Mouse (Mus musculus): ENCODE measurements around the gene Rgl1. TPM values are rescaled to one million over a fixed set of nuclear protein-coding genes. Genes with fewer than 3 reads are reported as not detected.

Rgl1 gene
- 22.6 TPM for polyA plus RNA-seq (2014; fragmentation: Illumina TruSeq; extraction: RNeasy Lipid Tissue Mini Kit (QIAGEN cat#74804); ENCODE audit: low read depth, low replicate concordance)

GRCm38 (mm10) chr1:152766032-152766772 lies at the start of gene Rgl1, which contains the start of gene Arpc5:
Rgl1 (minus strand) TSS chr1:152766351.
Arpc5 (plus strand) TSS chr1:152766542.

GRCm38 (mm10) chr1:152799897-152800296 lies 33.7 kb upstream of the Rgl1 start, which contains the start of gene Ncf2:
Ncf2 (plus strand) TSS chr1:152800194.

GRCm38 (mm10) chr1:152750312-152750965 lies 15.7 kb downstream of the Rgl1 start, which contains the start of gene Apobec4:
Apobec4 (plus strand) TSS chr1:152750551.

Other genes with a start within 250 kb of the Rgl1 start
- gene Apobec4, start 15.8 kb downstream of the Rgl1 start, polyA plus RNA-seq (2014; fragmentation: Illumina TruSeq; extraction: RNeasy Lipid Tissue Mini Kit (QIAGEN cat#74804); ENCODE audit: low read depth, low replicate concordance) = 131 TPM
- 61.1 TPM for gene Arpc5, start 191 bp upstream of the Rgl1 start, polyA plus RNA-seq (2014; fragmentation: Illumina TruSeq; extraction: RNeasy Lipid Tissue Mini Kit (QIAGEN cat#74804); ENCODE audit: low read depth, low replicate concordance)
- 0.48 TPM for gene Ncf2, start 33.8 kb upstream of the Rgl1 start, polyA plus RNA-seq (2014; fragmentation: Illumina TruSeq; extraction: RNeasy Lipid Tissue Mini Kit (QIAGEN cat#74804); ENCODE audit: low read depth, low replicate concordance)
- 110 TPM for gene Smg7, start 136.3 kb upstream of the Rgl1 start, polyA plus RNA-seq (2014; fragmentation: Illumina TruSeq; extraction: RNeasy Lipid Tissue Mini Kit (QIAGEN cat#74804); ENCODE audit: low read depth, low replicate concordance)
- gene Nmnat2, start 188.6 kb upstream of the Rgl1 start, polyA plus RNA-seq (2014; fragmentation: Illumina TruSeq; extraction: RNeasy Lipid Tissue Mini Kit (QIAGEN cat#74804); ENCODE audit: low read depth, low replicate concordance) = 0.08 TPM

Measured in testis, adult 10 weeks (tissue).